Mouse (Mus musculus): ENCODE measurements around the gene Gpr171.
"Not testable (repeated sequence)": the region's sequence is repeated elsewhere in the genome, so short reads cannot be mapped to it uniquely, and the experiment has no call there.

Gpr171 gene

GRCm38 (mm10) chr3:59101218-59101986 lies at the start of gene Gpr171:
Gene Gpr171, minus strand, starts transcription at chr3:59101821.
- DNase-seq (ENCODE audit: low read depth, low spot score): no peak

GRCm38 (mm10) chr3:59150624-59151023 lies 49.0 kb upstream of the Gpr171 start:
- DNase-seq (ENCODE audit: low read depth, low spot score): no peak

- DNase-seq (ENCODE audit: low read depth, low spot score): peak; percentile 38
These were observed 48.0 kb upstream of the Gpr171 start for GRCm38 (mm10) chr3:59149646-59150045.

GRCm38 (mm10) chr3:59145194-59145593 lies 43.6 kb upstream of the Gpr171 start:
- DNase-seq (ENCODE audit: low read depth, low spot score): no peak

- no peak for DNase-seq (ENCODE audit: low read depth, low spot score)
These were observed 40.1 kb upstream of the Gpr171 start for GRCm38 (mm10) chr3:59141507-59142305.

- not testable (repeated sequence) for DNase-seq (ENCODE audit: low read depth, low spot score)
These were observed 39.3 kb upstream of the Gpr171 start for GRCm38 (mm10) chr3:59140941-59141340.

- DNase-seq (ENCODE audit: low read depth, low spot score): no peak
These were observed 38.5 kb upstream of the Gpr171 start for GRCm38 (mm10) chr3:59140115-59140514.

GRCm38 (mm10) chr3:59139651-59140051 lies 38.0 kb upstream of the Gpr171 start:
- DNase-seq (ENCODE audit: low read depth, low spot score): no peak

GRCm38 (mm10) chr3:59138946-59139468 lies 37.4 kb upstream of the Gpr171 start:
- DNase-seq (ENCODE audit: low read depth, low spot score): no peak

GRCm38 (mm10) chr3:59135911-59136653 lies 34.5 kb upstream of the Gpr171 start:
- DNase-seq (ENCODE audit: low read depth, low spot score): no peak

GRCm38 (mm10) chr3:59133189-59133588 lies 31.6 kb upstream of the Gpr171 start:
- DNase-seq (ENCODE audit: low read depth, low spot score): no peak

GRCm38 (mm10) chr3:59131966-59132365 lies 30.3 kb upstream of the Gpr171 start:
- DNase-seq (ENCODE audit: low read depth, low spot score): no peak

GRCm38 (mm10) chr3:59131081-59131480 lies 29.5 kb upstream of the Gpr171 start:
- no peak for DNase-seq (ENCODE audit: low read depth, low spot score)

- no peak for DNase-seq (ENCODE audit: low read depth, low spot score)
These were observed 28.8 kb upstream of the Gpr171 start for GRCm38 (mm10) chr3:59130431-59130830.

- DNase-seq (ENCODE audit: low read depth, low spot score): no peak
These were observed 27.9 kb upstream of the Gpr171 start for GRCm38 (mm10) chr3:59129547-59129946.

- no peak for DNase-seq (ENCODE audit: low read depth, low spot score)
These were observed 27.1 kb upstream of the Gpr171 start for GRCm38 (mm10) chr3:59128681-59129080.

- DNase-seq (ENCODE audit: low read depth, low spot score): no peak
These were observed 24.3 kb upstream of the Gpr171 start for GRCm38 (mm10) chr3:59125783-59126555.

- no peak for DNase-seq (ENCODE audit: low read depth, low spot score)
These were observed 23.4 kb upstream of the Gpr171 start for GRCm38 (mm10) chr3:59125022-59125421.

- no peak for DNase-seq (ENCODE audit: low read depth, low spot score)
These were observed 20.3 kb upstream of the Gpr171 start for GRCm38 (mm10) chr3:59121780-59122449.

GRCm38 (mm10) chr3:59121067-59121730 lies 19.6 kb upstream of the Gpr171 start:
- no peak for DNase-seq (ENCODE audit: low read depth, low spot score)
